Mouse (Mus musculus) kidney, adult 8-10 months (tissue): ENCODE measurements around the gene Eid2.

Experiments used
- DNase-seq, 2 experiments: peaks; one replicate each; pipeline ENCODE4 v3.0.0; 2022

The Eid2 gene

DNA sequence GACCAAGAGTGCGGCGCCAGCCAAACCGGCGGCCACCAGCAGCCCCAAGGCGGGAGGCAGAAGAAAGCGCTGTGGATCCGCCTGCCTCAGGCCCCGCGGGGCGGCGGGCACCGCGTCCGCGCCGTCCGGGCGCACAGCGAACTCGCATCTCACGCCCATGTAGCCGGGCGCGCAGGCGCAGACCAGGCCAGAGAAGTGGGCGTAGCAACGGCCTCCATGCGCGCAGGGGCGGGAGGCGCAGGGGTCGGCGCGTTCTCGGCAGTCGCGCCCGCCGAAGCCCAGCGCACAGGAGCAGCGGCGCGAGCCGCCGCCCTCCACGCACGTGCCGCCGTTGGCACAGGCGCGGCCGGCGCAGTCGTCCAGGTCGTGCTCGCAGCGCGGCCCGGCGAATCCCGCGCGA is 26.8 kb downstream of the Eid2 start:
- peak; percentile 33 to 52 for DNase-seq

DNA sequence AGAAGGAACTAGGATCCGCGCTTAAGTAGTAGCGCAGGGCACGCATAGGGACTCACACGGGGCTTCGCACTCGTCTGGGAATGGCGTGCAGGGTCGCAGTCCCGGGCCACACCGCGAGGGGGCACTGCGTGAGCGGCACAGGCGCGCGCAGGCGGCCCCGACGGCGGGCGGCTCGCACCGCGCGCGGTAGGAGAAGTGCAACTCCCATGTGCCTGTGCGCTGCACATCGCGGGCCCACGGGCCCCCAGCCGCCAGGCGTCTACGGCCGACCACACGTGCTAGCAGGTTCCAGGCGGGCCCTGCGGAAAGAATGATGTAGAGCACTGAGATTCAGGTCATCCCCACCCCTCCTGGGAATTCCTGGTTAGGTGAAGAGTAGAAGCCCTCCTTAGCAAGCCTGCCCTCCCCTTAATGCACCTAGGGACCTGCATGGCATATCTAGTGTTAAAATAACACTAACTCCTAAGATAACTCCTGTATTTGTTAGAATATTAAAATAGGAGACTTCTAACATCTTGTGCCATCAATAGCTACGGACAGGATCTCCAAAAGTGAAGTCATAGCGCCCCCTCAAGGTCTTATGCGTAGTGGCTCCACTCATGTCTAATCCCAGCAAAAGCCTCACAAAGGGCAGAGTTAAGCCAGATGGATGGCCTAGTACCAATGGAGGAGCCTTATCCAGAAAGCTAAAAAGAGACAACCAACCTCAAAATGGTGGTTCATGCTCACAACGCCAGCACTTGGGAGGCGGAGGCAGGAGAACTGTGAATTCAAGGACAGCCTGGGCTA is 31.4 kb downstream of the Eid2 start:
- DNase-seq = peak; percentile 47

DNA sequence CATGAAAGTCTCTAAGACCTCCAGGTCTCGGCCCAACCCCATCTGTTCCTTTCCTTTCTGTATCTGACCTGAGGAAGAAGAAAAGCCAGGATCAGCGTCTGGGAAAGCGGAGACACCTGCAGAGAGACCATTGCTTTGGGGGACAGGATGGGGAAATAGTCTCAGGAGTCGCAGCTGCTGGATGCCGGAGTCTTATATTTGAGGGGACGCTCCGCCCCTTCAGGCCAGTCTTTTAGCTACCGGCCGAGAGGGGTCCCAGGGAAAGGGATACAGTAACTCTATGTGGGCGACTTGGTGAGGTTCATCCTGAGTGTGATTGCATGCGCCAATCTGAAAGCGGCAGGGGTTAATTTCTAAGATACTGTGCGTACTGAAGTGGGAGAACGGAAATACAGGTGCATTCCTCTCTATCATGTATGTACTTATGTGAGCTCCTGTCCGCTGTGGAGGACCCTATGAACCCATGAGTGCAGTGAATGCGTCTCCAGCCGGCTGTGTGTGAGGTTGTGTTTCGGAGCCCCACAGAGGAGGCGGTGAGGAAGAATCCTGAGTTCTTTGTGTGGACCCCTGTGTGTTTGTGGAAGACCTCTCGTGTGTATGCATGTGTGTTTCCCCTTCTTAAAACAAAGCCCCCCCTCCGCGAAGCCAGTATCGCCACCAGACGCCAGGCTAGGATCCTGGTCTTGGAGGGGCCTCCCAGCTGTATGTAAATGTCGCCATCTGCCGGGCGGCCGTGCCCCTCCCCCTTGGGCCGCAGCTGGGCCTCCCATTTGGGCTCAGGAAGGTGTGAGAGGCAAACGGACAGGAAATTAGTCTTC is 34.1 kb downstream of the Eid2 start, which contains the start of gene Dll3:
Gene Dll3, minus strand, starts transcription at position 623 of the 818 bp plus-strand sequence.
- peak in 1 of 2 experiments; percentile 48 for DNase-seq

DNA sequence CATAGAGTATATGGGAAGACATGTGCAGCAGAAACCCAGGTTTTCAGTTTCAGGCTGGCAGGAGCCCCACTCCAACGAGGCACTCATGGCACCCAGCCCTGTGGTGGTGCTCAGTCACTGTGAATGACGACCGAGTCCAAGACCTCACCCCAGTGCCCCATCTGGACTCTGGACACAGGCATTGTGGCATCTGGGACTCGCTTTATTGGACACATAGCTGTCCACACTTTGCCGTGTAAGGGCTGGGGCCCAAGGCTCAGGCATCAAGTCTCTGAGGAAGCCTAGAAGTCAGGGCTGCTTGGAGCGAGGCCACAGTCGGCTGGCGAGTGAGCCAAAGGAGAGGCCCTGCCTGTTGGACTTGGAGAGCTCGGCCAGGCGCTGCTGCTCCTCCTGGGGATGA is 38.0 kb downstream of the Eid2 start:
- peak; percentile 57 to 61 for DNase-seq

DNA sequence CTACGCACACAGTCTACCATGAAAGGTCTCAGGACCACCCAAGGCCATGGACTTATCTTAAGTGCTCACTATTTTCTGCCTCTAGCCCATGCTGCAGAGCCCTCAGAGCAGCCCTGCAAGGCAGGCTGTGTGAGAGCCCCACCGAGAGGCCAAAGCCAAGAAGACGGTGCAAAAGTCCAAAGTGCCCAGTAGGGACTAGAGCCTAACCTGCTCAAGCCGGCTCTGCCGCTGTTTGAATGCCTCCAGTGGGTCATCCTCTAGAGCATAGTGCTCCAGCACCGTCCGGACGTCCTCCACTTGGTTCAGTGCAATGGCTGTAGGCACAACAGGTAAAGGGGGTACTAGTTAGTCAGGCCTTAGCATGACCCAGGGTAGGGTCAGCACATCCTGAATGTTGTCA is 38.5 kb downstream of the Eid2 start:
- DNase-seq = peak; percentile 63 to 66

DNA sequence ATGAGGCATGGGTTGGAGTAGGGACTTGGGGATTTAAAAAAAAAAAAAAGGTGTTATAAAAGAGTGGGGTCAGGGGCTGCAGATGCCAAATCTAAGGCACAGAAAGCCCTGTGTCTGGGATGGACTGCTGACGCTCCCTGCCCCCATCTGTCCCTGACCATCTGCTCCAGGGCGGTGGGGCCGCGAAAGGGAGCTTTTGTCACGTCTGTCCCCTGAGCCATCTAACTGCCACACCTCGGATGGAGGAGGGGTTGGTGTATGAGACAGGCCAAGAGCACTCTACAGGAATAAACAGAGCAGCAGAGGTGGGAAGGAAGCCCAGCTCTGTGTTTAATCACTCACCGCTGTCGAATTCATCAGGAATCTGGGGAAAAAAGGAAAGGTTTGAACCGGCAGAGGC is 42.1 kb downstream of the Eid2 start:
- no peak for DNase-seq

DNA sequence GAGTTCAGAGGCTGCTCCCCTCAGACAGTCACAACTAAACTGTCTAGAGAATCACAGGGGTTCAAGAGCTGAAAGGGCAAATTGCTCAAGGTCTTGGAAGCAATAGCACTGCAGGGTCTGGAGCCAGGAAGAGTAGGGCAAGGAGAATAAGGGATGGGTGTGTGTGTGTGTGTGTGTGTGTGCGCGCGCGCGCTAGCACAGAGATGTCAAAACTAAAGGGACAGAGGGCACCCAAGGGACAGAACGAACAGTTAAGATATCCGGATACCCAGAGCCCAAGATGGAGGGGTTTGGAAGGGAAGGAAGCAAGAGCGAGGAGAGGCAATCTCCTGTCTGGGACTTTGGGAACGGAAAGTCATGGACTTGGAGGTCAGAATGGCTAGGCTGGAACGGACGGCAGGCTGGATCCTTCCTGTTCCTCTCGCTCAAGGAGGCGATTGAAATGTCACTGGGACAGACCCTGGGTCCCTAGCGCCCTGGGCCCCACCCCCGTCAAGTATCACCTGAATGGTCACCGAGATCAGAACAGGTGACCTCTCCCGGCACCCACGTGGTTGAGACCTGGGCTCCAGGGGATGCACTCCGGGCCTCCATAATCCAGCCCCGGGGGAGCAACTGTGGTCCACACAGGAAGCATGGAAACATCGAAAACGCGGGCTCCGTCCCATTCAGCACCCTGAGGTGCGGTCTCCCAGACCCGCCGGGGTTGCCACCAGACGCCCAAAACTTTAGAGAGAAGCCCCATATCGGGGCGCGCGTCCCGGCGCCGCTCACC is 43.7 kb downstream of the Eid2 start:
- peak in 1 of 2 experiments; percentile 35 for DNase-seq

DNA sequence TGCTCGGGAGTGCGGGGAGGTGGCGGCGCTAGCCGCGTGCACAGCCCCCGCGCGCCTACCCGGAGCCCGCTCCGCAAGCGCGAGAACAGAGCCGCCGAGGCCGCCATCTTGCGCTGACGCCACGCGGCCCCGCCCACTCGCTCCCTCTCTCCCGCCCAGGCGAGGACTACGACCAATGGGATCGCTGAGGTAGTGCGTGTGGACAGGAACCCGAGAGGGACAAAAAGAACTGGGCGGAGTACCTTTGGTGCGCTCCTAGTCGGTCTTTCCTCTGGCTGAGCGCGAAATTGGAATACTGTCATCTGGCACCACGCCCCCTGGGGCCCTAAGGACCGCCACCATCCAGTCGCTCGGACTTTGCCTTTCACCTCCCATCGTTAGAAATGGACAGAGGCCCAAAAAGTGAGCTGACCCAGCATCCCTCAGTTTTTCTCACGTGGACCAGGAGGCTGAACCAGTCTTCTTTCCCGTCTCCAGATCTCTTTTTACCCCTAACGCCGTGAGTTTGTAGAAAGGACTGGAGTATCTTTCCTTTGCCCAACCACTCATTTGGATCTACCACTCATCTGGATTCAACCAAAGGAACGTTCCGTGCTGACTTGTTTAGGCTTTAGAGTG is 44.4 kb downstream of the Eid2 start, which contains the start of gene Timm50:
Gene Timm50, minus strand, starts transcription at position 147 of the 618 bp plus-strand sequence.
- peak; percentile 97 to 98 for DNase-seq

DNA sequence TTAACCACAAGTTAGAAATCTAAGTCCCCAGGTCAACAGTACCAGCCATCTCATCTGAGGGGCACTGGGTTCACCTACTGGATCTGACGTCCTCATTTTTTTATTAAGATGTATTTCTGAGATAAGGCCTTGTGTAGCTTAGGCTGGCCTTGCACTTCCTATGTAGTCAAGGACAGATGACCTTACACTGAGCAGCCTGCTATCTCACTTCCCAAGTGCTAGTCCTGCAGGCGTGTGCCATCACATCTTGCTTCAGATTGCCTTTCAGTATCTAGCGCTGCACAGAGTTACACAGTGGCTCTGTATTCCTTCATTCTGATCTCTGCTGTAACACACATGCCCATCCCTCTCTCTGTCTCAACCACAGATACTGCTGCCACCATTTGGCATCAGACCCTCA is 50.4 kb downstream of the Eid2 start:
- DNase-seq = no peak

DNA sequence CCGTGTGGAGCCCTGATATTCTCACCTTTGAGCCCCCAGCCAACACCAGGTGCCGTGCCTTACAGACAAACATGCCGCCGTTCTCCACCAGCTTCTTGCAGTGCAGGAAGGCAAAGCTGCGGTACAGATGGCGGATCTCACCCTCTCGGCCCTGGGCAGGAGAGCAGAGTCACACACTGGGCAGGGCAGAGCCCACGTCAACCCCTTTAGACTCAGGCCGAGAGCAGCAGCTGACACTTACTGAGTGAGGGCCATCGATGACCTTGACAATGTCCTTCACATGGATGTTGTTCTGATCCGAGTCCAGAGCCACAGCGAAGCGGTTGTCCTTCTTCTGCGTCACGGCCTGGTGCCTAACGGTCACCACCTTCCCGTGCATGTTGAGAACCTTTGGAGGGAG is 51.0 kb downstream of the Eid2 start:
- no peak for DNase-seq
